Mouse (Mus musculus): Measurements from ENCODE around the gene Acer3.

The Acer3 gene

DNA sequence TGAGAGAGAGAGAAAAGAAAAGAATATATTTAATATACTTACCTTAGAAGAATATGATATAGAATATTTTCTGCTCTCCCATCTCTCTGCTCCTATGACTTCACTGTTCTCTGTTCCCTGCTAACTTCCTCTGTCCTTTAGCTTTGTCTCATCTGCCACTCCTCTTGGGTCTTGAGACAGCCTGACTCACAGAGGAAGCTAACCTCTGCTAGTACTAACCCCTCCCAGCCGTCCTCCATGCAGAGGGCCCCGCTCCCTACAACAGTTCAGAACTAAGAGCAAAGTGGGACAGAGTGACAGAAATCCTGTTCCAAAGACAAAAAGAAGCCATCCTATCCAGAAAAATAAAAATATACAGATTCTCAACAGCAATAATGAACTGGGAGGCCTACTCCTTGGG is at the start of gene Acer3:
Gene Acer3, minus strand, starts transcription at position 126 of the 400 bp plus-strand sequence.
- DNase-seq (ENCODE audit: low read depth, low spot score), result no peak

- DNase-seq (ENCODE audit: low read depth, low spot score), result no peak
These were observed 48.9 kb upstream of the Acer3 start for GRCm38 (mm10) chr7:98369762-98370369.

DNA sequence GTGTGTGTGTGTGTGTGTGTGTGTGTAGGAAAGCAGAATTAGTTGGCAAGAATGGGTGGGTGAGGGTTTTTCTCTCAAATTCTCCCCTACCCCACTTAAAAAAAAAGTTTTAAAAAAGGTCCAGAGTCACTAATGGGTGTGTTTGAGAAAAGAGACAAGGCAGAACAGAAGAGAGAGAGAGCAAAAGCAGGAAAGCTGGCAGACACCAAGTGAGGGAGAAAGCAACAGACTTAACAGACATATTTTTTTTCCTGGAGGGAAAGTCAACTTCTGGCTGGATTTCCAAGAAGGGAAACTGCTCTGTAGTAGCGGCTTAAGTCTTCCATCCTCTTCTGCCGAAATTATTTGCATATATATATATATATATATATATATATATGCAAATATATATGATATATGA is 40.7 kb upstream of the Acer3 start:
- DNase-seq (ENCODE audit: low read depth, low spot score), result no peak

GRCm38 (mm10) chr7:98361063-98361652 is 40.1 kb upstream of the Acer3 start, which contains the start of gene Tsku:
TSS of gene Tsku (minus strand) at chr7:98361328.
- DNase-seq (ENCODE audit: low read depth, low spot score), result peak; percentile 44

- no peak for DNase-seq (ENCODE audit: low read depth, low spot score)
These were observed 39.6 kb upstream of the Acer3 start for GRCm38 (mm10) chr7:98360621-98360990.

- peak; percentile 17 for DNase-seq (ENCODE audit: low read depth, low spot score)
These were observed 39.1 kb upstream of the Acer3 start for GRCm38 (mm10) chr7:98359951-98360620.

DNA sequence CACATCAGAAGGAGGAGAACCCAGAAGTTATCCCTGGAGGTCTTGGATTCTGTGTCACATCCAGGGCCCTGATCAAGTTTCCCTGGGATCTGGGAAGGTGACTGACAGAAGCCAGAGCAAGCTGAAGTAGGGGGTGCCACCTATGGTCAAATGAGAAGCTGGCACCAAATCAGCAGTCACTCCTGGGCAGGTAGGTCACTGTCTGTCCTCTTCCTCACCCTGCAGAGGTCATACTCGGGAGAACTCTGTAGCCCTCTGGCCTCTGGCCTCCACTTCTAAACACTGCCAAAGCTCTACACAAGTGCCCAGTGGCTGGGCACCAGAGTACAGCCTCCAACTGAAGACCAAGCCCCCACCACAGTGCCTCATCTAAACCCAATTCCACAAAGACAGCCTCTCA is 37.0 kb upstream of the Acer3 start:
- no peak for DNase-seq (ENCODE audit: low read depth, low spot score)

DNA sequence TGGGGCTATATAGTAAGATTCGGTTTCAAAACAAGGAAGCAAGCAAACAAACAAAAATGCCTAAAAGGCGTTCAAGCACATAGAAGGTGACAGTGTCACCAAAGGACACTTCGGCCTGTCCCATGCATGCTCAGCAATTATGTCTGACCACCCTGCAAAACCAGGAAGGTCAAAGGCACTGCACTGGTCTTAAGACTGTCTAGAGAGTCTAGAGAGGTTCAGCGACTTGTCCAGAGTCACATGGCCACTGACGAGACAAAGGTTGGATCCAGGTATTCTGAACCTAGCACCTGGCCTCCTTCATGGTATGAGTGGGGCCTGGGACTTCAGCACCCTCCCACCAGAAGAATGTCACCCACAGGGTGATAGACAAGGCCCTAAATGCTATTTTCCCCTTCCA is 36.3 kb upstream of the Acer3 start:
- no peak for DNase-seq (ENCODE audit: low read depth, low spot score)

DNA sequence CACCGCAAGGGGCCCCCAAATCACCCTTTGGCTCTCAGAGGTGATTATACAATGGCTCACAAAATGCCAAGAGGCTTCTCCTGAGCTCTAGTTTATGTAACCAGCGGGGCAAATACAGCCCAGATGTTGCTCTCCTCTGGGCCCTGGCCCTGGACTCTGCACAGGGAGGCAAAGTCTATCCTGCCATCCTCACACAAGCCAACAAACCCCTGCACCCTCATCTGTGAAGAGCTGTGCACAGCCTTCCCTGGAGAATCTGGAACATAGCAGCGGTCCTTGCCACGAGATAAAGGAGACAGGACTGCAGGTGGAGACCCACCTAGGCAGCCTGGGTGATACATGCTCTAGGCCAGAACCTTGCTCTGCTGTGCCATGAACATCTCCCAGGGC is 33.9 kb upstream of the Acer3 start:
- DNase-seq (ENCODE audit: low read depth, low spot score), result no peak

DNA sequence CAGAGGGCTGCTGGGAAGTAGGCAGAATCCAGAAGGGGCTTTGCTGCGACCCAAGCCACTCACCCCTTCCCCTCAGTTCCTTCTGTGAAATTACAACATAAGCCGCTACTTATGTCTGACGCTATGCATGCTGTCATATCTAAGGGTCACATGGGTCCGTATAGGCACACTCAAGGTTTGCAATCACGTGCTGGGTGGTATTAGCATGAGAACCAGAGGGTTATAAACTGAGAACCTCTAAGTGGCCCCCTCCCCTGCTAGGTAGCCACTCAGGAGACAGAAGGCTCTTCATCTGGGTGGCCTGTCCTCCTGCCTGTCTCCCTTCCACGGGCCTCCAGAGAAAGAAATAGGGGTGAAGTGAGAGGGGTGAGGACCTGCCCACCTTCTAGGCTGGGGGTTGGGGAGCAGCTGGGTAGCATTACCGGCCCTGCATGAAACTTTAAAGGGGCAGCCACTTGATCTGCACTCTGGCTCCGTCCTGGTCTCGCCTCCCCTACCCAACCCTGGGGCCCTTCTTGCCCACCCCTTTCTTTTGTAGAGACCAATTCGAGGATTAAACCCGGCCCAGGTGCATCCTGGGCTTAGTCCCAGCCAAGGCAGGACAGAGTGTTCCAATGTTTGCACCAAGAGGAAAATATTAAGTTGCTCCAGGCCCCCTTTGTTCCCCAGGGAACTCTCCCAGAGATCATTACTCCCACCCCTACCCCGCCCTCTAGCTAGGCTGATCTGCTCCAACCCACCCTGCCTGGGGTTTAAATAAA is 33.3 kb upstream of the Acer3 start:
- no peak for DNase-seq (ENCODE audit: low read depth, low spot score)

- DNase-seq (ENCODE audit: low read depth, low spot score), result no peak
These were observed 32.6 kb upstream of the Acer3 start for GRCm38 (mm10) chr7:98353616-98354015.

DNA sequence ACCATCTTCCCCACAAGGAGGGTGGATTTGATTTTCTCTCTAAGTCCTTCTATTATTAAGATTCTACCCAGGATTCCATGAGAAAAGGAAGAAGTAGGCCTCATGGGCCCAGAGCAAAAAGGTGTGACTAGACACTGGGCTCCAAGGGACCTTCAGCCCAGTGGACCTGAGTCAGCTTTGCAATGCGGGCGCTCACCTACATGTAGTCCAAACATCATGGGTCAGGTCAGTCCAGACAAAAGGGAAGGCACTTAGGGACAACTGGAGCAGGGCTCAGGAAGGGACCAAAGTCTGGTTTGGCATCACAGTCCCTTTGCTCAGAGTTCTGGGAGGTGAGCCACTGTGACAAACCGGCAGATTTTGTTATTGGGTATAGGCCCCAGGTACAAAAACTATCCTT is 30.5 kb upstream of the Acer3 start:
- DNase-seq (ENCODE audit: low read depth, low spot score), result no peak

- DNase-seq (ENCODE audit: low read depth, low spot score), result no peak
These were observed 28.8 kb upstream of the Acer3 start for GRCm38 (mm10) chr7:98349821-98350220.

DNA sequence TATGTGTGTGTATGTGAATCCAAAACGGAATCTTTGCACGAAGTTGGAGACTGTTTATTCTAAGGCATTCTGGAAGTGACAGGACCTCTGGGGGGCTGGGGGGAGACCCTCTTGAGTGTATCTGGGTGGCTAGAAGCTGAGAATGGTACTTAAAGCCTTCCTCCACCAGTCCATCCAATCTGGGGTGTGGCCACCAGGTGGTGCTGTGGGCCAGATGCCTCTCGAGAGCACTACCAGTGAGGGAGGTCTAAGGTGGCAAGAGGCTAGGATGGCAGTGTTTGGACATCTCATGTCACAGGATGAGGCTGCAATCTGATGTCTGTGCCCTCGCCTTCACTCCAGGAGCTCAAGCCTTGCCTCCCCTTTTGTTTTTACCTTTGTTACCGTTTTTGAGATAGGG is 28.1 kb upstream of the Acer3 start:
- peak; percentile 89 for DNase-seq (ENCODE audit: low read depth, low spot score)

DNA sequence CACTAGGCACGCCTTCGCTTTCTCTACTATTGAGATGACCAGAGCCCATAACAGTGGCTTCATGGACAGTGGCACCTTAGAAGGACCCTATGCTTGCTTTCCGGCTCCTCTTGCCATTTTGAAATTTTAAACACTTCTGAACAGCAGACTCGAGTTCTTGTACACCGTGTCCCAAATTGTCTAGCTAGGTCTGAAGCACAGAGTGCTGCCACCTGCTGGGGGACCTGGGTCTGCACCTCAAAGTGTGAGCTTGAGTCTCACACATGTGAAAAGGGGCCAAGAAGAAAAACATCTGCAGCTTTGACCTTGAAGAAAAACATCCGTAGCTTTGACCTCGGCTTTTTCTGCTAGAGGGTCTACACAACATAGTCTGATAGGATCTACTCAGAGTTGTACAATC is 27.0 kb upstream of the Acer3 start:
- peak; percentile 81 for DNase-seq (ENCODE audit: low read depth, low spot score)

- no peak for DNase-seq (ENCODE audit: low read depth, low spot score)
These were observed 26.5 kb upstream of the Acer3 start for GRCm38 (mm10) chr7:98347471-98347870.

DNA sequence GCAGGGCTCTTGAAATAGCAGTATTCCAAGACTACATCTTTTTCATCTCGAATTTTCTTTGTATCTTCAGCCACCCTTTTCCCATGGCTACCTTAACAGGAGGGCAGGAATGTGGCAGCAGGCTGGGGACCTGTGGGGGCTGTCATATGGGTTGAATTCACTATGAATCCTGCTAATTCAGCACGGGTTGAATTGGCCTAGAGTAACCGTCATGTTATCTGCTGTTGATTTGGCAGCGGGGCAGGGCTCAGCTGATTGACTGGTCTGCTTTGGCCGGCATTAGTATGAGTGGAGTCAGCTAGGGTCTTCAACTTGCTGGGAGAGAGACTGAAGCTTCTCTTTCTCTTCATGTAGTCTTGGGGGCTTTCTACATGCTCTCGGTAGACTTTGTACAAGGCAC is 24.0 kb upstream of the Acer3 start:
- no peak for DNase-seq (ENCODE audit: low read depth, low spot score)

- DNase-seq (ENCODE audit: low read depth, low spot score), result peak; percentile 64
These were observed 23.4 kb upstream of the Acer3 start for GRCm38 (mm10) chr7:98344361-98344760.

DNA sequence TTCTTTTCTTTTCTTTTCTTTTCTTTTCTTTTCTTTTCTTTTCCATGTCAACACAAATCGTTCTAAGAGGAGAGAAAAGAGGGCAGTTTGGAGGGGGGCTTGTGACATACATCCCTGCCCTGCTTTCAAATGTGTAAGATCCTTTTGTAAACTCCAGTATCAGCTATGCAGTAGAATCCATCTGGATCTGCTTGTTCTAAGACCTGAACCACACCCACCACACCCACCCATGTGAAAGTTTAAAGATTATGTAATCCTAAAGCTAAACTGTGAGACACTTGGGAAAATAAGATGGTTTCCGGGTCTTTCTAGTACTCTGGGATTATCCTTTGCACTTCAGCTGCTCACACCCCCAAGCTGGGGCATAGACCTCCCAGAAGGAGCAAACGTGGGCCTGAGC is 21.2 kb upstream of the Acer3 start:
- no peak for DNase-seq (ENCODE audit: low read depth, low spot score)

DNA sequence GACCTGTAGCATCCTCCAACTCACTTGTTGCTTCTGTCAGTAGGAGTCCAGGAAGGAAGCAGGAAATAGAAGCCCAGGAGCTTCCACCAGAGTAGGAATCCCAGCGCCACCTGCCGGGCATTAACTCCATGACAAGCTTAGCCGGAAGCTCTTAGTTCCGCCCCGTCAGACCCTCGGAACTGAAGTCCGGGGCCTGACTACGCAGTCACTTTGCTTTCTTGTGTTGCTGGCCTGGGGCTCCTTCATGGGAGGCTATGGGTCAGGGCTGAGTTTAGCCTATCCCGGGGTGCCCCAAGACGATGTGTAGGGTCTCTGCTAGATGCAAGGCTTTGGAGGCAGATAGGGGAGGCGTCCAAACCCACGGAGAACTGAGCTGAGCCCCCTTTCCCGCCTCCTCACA is 20.5 kb upstream of the Acer3 start:
- DNase-seq (ENCODE audit: low read depth, low spot score), result peak; percentile 88

DNA sequence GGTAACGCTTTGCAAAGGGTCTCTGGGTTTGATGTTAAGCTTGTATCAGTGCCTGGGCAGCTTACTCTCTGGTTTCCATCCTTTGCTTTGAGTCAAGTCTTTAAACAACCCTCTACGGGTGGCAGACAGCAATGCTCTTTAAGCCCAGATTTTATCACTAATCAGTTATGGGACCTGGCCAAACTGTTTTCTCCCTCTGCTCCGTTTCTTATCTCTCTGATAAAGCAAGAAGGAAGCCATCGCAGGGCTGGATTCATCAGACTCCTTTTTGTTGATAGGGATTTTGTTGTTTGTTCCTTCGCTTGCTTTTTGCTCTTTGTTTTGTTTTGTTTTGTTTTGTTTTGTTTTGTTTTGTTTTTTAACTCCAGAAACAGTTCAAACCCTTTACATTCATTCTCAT is 19.3 kb upstream of the Acer3 start:
- no peak for DNase-seq (ENCODE audit: low read depth, low spot score)

DNA sequence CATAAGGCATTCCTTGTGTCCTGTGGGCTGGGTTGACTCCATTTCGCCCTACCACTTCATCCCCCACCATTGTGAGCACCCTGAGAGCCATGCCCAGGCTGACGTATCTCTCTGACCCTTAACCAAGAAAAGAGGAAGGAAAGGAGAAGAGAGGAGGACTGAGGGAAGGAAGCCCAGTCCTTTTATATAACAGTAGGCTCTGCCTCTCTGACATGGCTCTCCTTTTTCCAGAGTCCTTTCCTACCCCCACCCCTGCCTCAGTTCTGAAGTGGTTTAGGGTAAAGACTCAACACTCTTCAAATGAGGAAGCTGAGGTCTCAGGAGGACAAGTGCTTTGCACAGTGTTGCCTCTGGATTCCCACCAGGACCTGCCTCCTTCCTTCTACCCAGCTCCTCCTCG is 13.0 kb upstream of the Acer3 start:
- no peak for DNase-seq (ENCODE audit: low read depth, low spot score)

GRCm38 (mm10) chr7:98333507-98333906 is 12.5 kb upstream of the Acer3 start:
- DNase-seq (ENCODE audit: low read depth, low spot score), result no peak

All from CD4-positive, CD25-positive, alpha-beta regulatory T cell, adult 2 months (primary cell).